Mouse (Mus musculus): ENCODE measurements at regions not wholly inside any gene's neighbourhood (a gene's known extent, or its start where the extent isn't known, plus 50 kb on each side); places are given as distances from the start of the nearest gene placed in this dataset.

DNA sequence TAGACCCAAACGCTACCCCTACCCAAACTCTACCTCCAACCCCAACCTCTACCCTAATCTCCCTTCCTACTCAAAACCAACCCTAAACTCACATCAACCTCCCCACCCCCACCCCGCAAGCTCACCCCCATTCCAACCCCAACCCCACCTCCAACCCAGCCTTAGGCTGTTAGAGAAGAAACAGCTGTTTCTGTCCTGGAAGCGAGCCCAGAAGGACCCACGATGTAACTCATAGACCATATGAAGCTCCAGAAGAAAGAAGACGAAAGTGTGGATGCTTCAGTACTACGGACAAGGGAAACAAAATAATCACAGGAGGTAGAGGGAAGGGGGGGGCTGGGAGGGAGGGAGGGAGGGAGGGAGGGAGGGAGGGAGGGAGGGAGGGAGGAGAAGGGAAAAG is 58.4 kb downstream of the Sox11 start:
- DNase-seq (ENCODE audit: low read depth, low spot score), result no peak
- 58% methylated on average over 6 of the region's 6 CpGs for WGBS

GRCm38 (mm10) chr12:27261965-27262364 is 80.4 kb downstream of the Sox11 start:
- no peak for DNase-seq (ENCODE audit: low read depth, low spot score)

DNA sequence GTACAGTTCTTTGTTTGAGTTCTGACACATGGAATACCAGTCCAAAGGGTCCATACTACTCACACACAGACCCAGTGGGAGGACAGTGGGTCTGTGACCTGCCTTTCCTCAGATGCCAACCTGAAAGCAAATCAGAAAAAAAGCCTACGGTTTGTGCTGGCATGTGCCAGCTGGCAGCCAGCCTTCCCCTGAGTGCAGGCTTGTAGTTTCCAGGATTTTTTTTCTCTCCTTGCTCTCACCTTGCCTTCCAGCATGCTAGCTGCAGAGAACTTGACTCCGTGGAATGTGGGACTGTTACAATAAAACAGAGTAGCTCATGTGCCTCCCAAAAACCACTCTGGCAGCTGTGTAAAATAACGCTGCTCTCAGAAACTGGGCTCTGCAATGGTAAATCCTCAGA is 88.2 kb downstream of the Sox11 start:
- WGBS, result 29% methylated on average over 3 of the region's 3 CpGs
- no peak for DNase-seq (ENCODE audit: low read depth, low spot score)

- no peak for DNase-seq (ENCODE audit: low read depth, low spot score)
- 75% methylated on average over 5 of the region's 5 CpGs for WGBS
Observed at GRCm38 (mm10) chr12:27251521-27251920, 90.9 kb downstream of the Sox11 start.

- WGBS, result 91% methylated on average over 3 of the region's 3 CpGs
- no peak for DNase-seq (ENCODE audit: low read depth, low spot score)
Observed at GRCm38 (mm10) chr12:27248545-27248855, 93.9 kb downstream of the Sox11 start.

DNA sequence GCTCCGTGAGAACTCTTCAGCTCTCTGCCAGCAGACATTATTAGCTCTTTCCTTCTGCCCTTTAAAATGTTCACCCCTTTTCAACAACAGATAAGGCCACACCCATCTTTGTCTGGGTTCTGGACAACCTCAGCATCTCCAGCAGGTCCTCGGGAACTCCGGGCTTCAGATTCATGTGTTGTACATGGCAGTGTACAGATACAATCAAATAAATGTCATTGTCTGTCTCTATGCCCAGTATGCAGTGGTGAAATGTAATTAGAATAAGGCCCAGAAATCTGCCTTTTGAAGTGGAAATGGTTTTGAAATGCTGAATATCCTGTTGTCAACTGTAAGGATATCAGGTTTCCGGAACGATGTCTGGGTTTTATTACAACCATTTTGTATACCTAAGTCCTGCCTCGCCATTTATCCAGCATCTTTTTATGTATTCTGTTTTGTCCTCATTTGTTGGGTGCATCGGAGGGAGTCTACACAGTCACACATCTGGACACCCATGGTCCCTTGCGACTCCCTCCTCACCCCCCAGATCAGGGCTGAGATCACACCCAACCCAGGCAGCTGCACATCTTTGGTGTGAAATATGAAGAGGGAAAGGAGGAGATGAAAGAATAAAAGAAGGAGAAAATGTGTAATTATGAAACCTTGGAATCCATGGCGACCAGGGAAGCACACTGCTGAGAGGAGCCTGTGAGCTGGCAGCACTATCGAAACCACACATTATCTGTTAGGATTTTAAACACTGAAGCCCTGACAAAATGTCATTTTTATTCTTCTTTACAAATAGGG is 94.4 kb downstream of the Sox11 start:
- whole genome bisulfite sequencing, result 62% methylated on average over 10 of the region's 10 CpGs

DNA sequence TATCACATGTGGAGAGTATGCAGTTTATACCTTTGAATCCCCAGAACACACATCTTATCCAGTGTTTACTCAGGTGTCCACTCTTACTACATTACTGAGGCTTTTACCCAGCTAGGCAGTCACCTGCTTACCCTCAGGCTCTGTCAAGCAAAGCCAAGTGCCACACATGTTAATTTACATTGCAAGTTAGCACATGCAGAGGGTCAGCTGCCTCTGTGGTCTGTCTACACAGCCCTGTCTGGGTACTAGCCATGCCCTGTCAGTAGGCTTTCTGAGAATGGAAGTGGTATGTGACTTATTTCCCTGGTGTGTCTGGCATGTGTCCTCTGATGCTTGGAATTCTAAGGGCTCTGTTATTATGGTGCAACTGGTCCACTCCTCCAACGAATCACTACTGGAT is 106.6 kb downstream of the Sox11 start:
- 15% methylated on average over 1 of the region's 1 CpGs for WGBS
- no peak for DNase-seq (ENCODE audit: low read depth, low spot score)

More for the DNA sequence above, 94.4 kb downstream of the Sox11 start:
- DNase-seq (ENCODE audit: low read depth, low spot score), result no peak

GRCm38 (mm10) chr12:27221541-27221940 is 120.8 kb downstream of the Sox11 start:
- no peak for DNase-seq (ENCODE audit: low read depth, low spot score)
- WGBS, result 59% methylated on average over 3 of the region's 3 CpGs

- DNase-seq (ENCODE audit: low read depth, low spot score), result no peak
- WGBS, result 52% methylated on average over 7 of the region's 7 CpGs
Observed at GRCm38 (mm10) chr12:27201191-27201590, 141.2 kb downstream of the Sox11 start.

- no peak for DNase-seq (ENCODE audit: low read depth, low spot score)
Observed at GRCm38 (mm10) chr12:27194001-27194400, 148.4 kb downstream of the Sox11 start.

- DNase-seq (ENCODE audit: low read depth, low spot score), result no peak
- WGBS, result 90% methylated on average over 6 of the region's 6 CpGs
Observed at GRCm38 (mm10) chr12:27191916-27192315, 150.5 kb downstream of the Sox11 start.

DNA sequence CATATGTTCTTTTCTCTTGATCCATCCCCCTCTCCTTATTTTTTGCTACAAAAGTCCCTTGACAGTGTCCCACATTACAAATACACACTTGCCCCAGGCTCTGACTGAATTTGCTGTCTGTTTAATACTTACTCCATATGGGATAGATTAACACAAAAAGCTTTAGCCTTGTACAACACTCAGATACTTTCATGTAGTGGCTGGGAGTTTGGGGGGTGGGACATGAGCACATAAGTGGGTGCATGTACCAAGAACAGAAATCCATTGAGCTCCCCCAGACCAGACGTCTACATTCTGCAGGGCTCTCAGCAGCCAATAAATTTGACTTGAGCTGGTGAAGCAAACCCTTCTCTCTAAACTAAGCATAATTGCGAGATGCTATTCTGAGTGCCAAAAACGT is 154.9 kb downstream of the Sox11 start:
- DNase-seq (ENCODE audit: low read depth, low spot score), result no peak
- WGBS, result 57% methylated on average over 3 of the region's 3 CpGs

- 44% methylated on average over 5 of the region's 5 CpGs for WGBS
- DNase-seq (ENCODE audit: low read depth, low spot score), result no peak
Observed at GRCm38 (mm10) chr12:27182397-27183375, 159.7 kb downstream of the Sox11 start.

- WGBS, result 91% methylated on average over 4 of the region's 4 CpGs
Observed at GRCm38 (mm10) chr12:27173561-27173960, 168.8 kb downstream of the Sox11 start.

GRCm38 (mm10) chr12:27173151-27173550 is 169.2 kb downstream of the Sox11 start:
- DNase-seq (ENCODE audit: low read depth, low spot score), result no peak
- WGBS, result 83% methylated on average over 4 of the region's 4 CpGs

More at GRCm38 (mm10) chr12:27173561-27173960, 168.8 kb downstream of the Sox11 start:
- DNase-seq (ENCODE audit: low read depth, low spot score), result no peak

DNA sequence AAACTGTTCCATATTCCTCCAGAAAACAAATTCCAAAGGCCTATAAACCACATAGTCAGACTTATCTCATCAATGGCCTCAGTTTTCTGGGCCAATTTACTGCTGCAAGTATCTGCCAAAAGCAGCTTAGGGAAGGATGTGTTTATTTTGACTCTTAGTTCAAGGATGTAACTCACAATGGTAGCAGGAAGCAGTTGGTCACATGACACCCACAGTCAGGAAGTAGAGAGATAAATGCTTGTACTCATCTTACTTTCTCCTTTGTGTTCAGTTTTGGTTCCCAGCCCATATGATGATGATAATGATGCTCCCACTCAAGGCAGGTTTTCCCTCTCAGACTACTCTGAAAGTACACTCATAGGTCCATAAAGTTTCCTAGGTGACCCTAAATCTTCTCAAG is 170.8 kb downstream of the Sox11 start:
- no peak for DNase-seq (ENCODE audit: low read depth, low spot score)

DNA sequence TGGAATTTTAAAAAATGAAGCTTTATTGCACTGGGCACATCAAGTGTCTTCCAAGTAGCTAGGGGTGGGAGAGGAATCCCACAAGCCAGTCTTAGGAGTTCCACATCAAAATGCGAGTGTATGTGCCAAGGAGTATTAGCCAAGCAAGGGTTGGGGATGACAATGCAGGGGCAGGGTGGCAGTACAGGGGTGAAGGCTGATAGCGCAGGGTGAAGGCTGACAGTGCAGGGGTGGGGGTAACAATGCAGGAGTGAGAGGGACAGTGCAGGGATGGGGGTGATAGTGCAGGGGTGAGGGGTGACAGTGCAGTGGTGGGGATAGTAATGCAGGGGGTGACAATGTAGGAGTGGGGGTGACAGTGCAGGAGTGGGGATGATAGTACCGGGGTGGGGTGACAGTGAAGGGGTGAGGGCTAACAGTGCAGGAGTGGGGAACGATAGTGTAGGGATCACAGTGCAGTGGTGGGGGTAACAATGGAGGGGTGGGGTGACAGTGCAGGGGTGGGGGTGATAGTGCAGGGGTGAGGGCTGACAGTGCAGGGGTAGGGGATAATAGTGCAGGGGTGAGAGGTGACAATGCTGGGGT is 177.4 kb downstream of the Sox11 start:
- WGBS, result 91% methylated on average over 4 of the region's 4 CpGs

DNA sequence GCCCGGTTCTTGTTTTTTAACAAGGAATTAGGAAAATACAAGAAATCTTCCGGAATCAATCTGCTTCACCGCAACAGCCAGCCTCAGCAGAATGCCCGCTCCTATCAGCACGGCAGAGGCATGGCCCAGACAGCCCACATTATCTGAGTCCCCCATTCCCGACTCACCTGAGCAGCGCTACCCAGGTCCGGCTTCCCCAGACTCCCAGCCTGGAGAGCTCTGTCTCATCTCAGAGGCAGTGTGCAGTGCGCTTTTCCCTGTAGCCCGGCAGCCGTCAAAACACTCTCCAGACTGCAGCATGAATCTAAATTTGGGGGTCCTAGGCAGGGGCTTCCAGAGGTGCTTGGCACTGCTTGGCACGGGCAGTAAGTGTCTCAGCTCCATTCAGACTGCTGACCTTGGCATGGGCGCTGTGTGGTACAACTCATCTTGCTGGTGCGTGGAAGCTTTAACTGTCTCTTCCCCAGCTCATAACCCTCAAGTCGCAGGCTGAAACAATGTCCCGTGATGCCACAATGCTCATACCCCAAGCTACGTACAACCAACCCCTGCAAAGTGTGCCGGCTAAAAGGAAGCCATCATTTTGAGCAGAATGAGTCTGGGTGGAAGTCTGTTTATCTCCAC is 182.2 kb downstream of the Sox11 start:
- 80% methylated on average over 18 of the region's 18 CpGs for WGBS
- no peak for DNase-seq (ENCODE audit: low read depth, low spot score)

More for the DNA sequence above, 177.4 kb downstream of the Sox11 start:
- no peak for DNase-seq (ENCODE audit: low read depth, low spot score)

GRCm38 (mm10) chr12:27159416-27160062 is 182.8 kb downstream of the Sox11 start:
- WGBS, result 86% methylated on average over 8 of the region's 8 CpGs
- no peak for DNase-seq (ENCODE audit: low read depth, low spot score)
